In genomic region chr3:88220842-88221241, GRCm38 (mm10) we compare ENCODE assay signal across 9 mouse cellular contexts. TPM values are rescaled to one million over a fixed set of nuclear protein-coding genes. Genes with fewer than 3 reads are reported as not detected.
DNase-seq lines count a peak whose midpoint lies in the region; ATAC-seq and TF ChIP-seq lines count a peak whose summit lies in the region.
"Had no signal": no experiment of that assay in that cellular context is flagged by ENCODE, and none has a peak within 500 bp of the region (broad histone marks: within the 10 kb centered on the region; RNA-seq: fewer than 3 reads in every experiment).

No protein-coding gene starts in this region.

- no peaks in the 10 kb centered on the region for H3K9me3 ChIP-seq in forebrain, embryonic 12.5 days
- H3K9me3 ChIP-seq in lung, embryonic 14.5 days (ENCODE audit: low read depth, low read length) = no peaks in the 10 kb centered on the region

- H3K4me1 ChIP-seq in forebrain, embryonic 12.5 days = peaks cover 89% of the 10 kb centered on the region
- no peaks in the 10 kb centered on the region for H3K4me1 ChIP-seq in lung, embryonic 14.5 days (ENCODE audit: insufficient read depth)
- H3K4me1 ChIP-seq in olfactory bulb, adult 2 months (ENCODE audit: control insufficient read depth, insufficient read depth, low read length) = peaks cover 44% of the 10 kb centered on the region

- peak overlapping the region; percentile 83 for H3K4me3 ChIP-seq in forebrain, embryonic 12.5 days (replicated peaks)
- no peak overlapping the region for H3K4me3 ChIP-seq in lung, embryonic 14.5 days (ENCODE audit: low read depth, low read length)
- H3K4me3 ChIP-seq in olfactory bulb, adult 2 months (ENCODE audit: insufficient read depth, low read depth, low read length) = no peak overlapping the region

- H3K27me3 ChIP-seq in forebrain, embryonic 12.5 days = peaks cover 85% of the 10 kb centered on the region
- peaks cover 54% of the 10 kb centered on the region for H3K27me3 ChIP-seq in lung, embryonic 14.5 days (ENCODE audit: insufficient read depth, low read length)

- WGBS in forebrain, embryonic 12.5 days = 6% methylated on average over 6 of the region's 6 CpGs
- WGBS in lung, embryonic 14.5 days = 1% methylated on average over 6 of the region's 6 CpGs
- 18% methylated on average over 6 of the region's 6 CpGs for WGBS in olfactory bulb, adult 2 months

- H3K4me2 ChIP-seq in forebrain, embryonic 12.5 days = peak overlapping the region; percentile 88
- no peak overlapping the region for H3K4me2 ChIP-seq in lung, embryonic 14.5 days

- peak overlapping the region; percentile 99 for H3K27ac ChIP-seq in forebrain, embryonic 12.5 days
- H3K27ac ChIP-seq in lung, embryonic 14.5 days (ENCODE audit: low read depth) = no peak overlapping the region
- peak overlapping the region; percentile 28 for H3K27ac ChIP-seq in olfactory bulb, adult 2 months (ENCODE audit: insufficient read depth, low read depth, low read length)

- DNase-seq in CD4-positive helper T cell, adult 2 months (ENCODE audit: low read depth, low spot score) = peak; percentile 56
- peak; percentile 94 for DNase-seq in ZHBTc4 (ENCODE audit: low read depth, low spot score)
- DNase-seq in hindlimb bud, embryonic 11.5 days (ENCODE audit: extremely low spot score, low read depth, low spot score) = peak; percentile 75
- peak; percentile 94 for DNase-seq in lung, embryonic 14.5 days
- no peak for DNase-seq in layer of hippocampus, adult 8-10 months (ENCODE audit: low spot score in 2 of 2)
- DNase-seq in left cerebral cortex, adult 11 months (ENCODE audit: low spot score) = no peak

- peaks cover 65% of the 10 kb centered on the region for H3K36me3 ChIP-seq in forebrain, embryonic 12.5 days (replicated peaks)
- H3K36me3 ChIP-seq in lung, embryonic 14.5 days (ENCODE audit: insufficient read depth) = no peaks in the 10 kb centered on the region

- TF ChIP-seq POLR2A in olfactory bulb, adult 2 months (IDR thresholded peaks at IDR 0.05; ENCODE audit: insufficient read depth, low read depth, low read length) = no peak

- peak overlapping the region; percentile 99 for H3K9ac ChIP-seq in forebrain, embryonic 12.5 days
- H3K9ac ChIP-seq in lung, embryonic 14.5 days = no peak overlapping the region

- TF ChIP-seq CTCF in lung, embryonic 14.5 days (IDR thresholded peaks at IDR 0.05; ENCODE audit: low read depth) = peak; percentile 64
- no peak for TF ChIP-seq CTCF in olfactory bulb, adult 2 months (IDR thresholded peaks at IDR 0.05; ENCODE audit: insufficient read depth, low read depth, low read length)

- ATAC-seq in forebrain, embryonic 12.5 days (ENCODE audit: low FRiP score) = no peak
- peak; percentile 71; the same call in 1 of the 2 replicates for ATAC-seq in lung, embryonic 14.5 days (ENCODE audit: insufficient read depth)

RNA-seq across cellular contexts. Expression of gene Rhbg, which starts 33.7 kb away (rescaled TPM):
- 0.28 TPM in 1 of 2 replicates, not detected in the other for polyA plus RNA-seq in forebrain, embryonic 12.5 days (2016; fragmentation: Nextera tagmentation; extraction: Ambion mirVana)
- not detected in 2 replicates for polyA plus RNA-seq in lung, embryonic 14.5 days (2014; fragmentation: Nextera tagmentation; extraction: Ambion mirVana)
- polyA plus RNA-seq in olfactory bulb, adult 2 months (2012; ENCODE audit: insufficient read depth, insufficient read length, low replicate concordance, missing spikeins) = not detected in 2 replicates
- total RNA-seq in layer of hippocampus, adult 8-10 months (2022) = not detected
- total RNA-seq: gastrocnemius, adult 8-10 months had no signal

Comparison
In these comparisons a context has a peak if more than half of its experiments do, and no peak if none do; other contexts are left out.
1. DNase-seq: peak in CD4-positive helper T cell, adult 2 months (single experiment), ZHBTc4 (single experiment), hindlimb bud, embryonic 11.5 days (single experiment) and lung, embryonic 14.5 days (single experiment); none in layer of hippocampus, adult 8-10 months (0 of 2) and left cerebral cortex, adult 11 months (single experiment).